Mouse (Mus musculus) cortical plate, adult 2 months (tissue): ENCODE measurements around the gene Pin1. TPM values are rescaled to one million over a fixed set of nuclear protein-coding genes. Genes with fewer than 3 reads are reported as not detected.

Experiments used
- H3K27ac ChIP-seq: fragments of 200-500 bp; 2 replicates; pipeline ENCODE4 v1.5.1; 2012; ENCODE audit warnings: low read length, control low read depth, inconsistent platforms; ENCODE audit not compliant: insufficient read depth
- H3K4me1 ChIP-seq: fragments of 200-500 bp; 2 replicates; pipeline ENCODE4 v1.6.1; 2011; ENCODE audit warnings: low read length; ENCODE audit not compliant: control insufficient read depth, insufficient read depth
- H3K4me3 ChIP-seq: fragments of 200-500 bp; 2 replicates; pipeline ENCODE4 v1.5.1; 2011; ENCODE audit warnings: mild to moderate bottlenecking, low read length, control low read depth; ENCODE audit not compliant: insufficient read depth
- CTCF ChIP-seq: fragments of 200-500 bp; IDR thresholded peaks from 2 replicates; pipeline ENCODE4 v1.5.1; 2011; ENCODE audit warnings: mild to moderate bottlenecking, control low read depth, low read length; ENCODE audit not compliant: insufficient read depth; ENCODE audit errors: extremely low read depth
- POLR2A ChIP-seq: fragments of 200-500 bp; IDR thresholded peaks from 2 replicates; pipeline ENCODE4 v1.6.1; 2011; ENCODE audit warnings: mild to moderate bottlenecking, low read length, control low read depth; ENCODE audit not compliant: insufficient read depth; ENCODE audit errors: extremely low read depth
- polyA plus RNA-seq: library from polyadenylated mRNA; depleted of rRNA; stranded (reverse); fragments of >200 nt; gene quantifications from 2 replicates; pipeline ENCODE4 v1.2.3, GENCODE M21; 2012

The Pin1 gene
- polyA plus RNA-seq, 1 experiment: 47.1 TPM

DNA sequence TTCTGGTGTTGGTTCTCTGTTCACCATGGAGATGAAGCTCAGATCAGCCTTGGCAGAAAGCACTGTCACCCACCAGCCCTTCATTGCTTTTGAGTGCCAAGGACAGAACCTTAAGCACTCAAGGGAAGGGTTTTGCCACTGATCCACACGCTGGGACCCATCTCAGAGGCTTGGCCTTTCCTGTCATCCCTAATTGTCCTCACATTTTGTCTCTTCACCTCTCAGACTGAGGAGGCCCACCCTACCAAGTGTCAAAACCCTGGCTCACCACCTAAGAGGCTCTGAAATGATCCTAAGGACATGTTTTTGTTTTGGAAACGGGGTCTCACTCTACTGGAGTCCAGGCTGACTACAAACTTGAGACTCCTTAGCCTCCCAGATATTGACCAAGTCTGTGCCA lies 15.1 kb upstream of the Pin1 start:
- Histone ChIP-seq H3K4me3 (no peak overlapping the region), H3K4me1 (no peaks in the 10 kb centered on the region), H3K27ac (no peak overlapping the region)
- TF ChIP-seq CTCF (no peak), POLR2A (no peak)

DNA sequence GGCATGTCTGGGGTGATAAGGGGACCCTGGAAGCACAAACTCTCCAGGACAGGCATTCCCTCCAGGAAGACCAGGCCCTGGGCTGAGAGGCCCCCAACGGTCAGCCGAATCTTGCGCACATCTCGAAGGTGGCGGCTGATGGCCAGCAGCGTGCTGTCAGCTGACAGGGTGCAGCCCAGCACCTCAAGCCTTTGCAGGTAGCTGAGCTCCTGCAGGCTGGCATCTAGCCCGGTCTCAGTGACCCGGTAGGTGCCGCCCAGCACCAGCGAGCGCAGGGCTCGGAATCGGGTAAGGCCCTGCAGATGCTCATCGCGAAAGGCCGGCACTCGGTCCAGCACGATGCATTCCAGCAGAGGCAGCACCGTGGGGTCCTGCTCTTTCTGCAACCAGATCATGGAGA lies 13.3 kb upstream of the Pin1 start:
- TF ChIP-seq CTCF: no peak
- no peak for TF ChIP-seq POLR2A
- Histone ChIP-seq H3K27ac (no peak overlapping the region), H3K4me1 (no peaks in the 10 kb centered on the region), H3K4me3 (no peak overlapping the region)

- H3K27ac ChIP-seq: no peak overlapping the region
- no peak for TF ChIP-seq CTCF
- TF ChIP-seq POLR2A: no peak
Observed at GRCm38 (mm10) chr9:20639486-20639885, 12.4 kb upstream of the Pin1 start.

GRCm38 (mm10) chr9:20641501-20641900 lies 10.4 kb upstream of the Pin1 start:
- H3K4me1 ChIP-seq: no peaks in the 10 kb centered on the region
- TF ChIP-seq CTCF (no peak), POLR2A (no peak)
- H3K27ac ChIP-seq: no peak overlapping the region
- H3K4me3 ChIP-seq: peak overlapping the region; percentile 80

More at GRCm38 (mm10) chr9:20639486-20639885, 12.4 kb upstream of the Pin1 start:
- Histone ChIP-seq H3K4me1 (no peaks in the 10 kb centered on the region), H3K4me3 (no peak overlapping the region)

DNA sequence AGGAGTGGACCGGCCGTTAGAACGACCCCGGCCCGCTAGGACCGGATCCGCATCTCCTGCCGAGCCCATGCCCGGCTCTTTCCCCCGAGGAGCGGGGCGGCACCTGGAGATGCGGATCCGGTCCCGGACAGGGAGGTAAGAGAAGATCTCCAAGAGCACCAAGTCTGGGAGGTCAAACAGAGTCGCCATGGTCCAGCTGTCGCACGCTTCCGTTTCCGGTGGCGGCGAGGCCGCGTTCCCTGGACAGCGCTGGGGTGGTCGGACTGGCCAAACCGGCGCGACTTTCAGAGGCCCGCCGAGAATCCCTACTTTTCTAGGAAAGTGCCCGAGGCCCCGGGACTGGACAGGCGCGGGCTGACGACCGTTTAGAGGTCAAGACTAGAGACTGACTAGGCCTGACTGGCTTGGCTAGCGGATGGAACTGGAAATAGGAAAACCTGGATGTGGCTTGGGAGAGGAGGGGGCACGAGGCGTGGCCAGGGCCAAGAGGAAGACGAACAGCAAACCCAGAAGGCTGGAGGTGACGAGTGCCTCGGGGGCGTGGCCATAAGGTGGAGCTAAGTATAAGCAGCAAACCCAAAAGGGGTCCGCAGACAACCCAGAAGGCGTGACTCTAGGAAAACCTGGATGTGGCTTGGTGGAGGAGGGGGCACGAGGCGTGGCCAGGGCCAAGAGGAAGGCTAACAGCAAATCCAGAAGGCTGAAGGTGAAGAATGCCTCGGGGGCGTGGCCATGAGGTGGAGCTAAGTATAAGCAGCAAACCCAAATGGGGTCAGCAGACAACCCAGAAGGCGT lies 9.6 kb upstream of the Pin1 start, which contains the start of gene Ubl5:
TSS of gene Ubl5 (plus strand) at position 778 of the 795 bp plus-strand sequence.
- H3K4me3 ChIP-seq: peak within 1 kb of the TSS; percentile 80
- no peaks in the 10 kb centered on the region for H3K4me1 ChIP-seq
- TF ChIP-seq POLR2A (no peak), CTCF (no peak)
- H3K27ac ChIP-seq: no peak within 1 kb of the TSS

- Histone ChIP-seq H3K27ac (no peak overlapping the region), H3K4me1 (no peaks in the 10 kb centered on the region), H3K4me3 (peak overlapping the region; percentile 80)
- TF ChIP-seq POLR2A (peak; percentile 41; the same call in 1 of the 2 replicates), CTCF (no peak)
Observed at GRCm38 (mm10) chr9:20642896-20643466, 8.9 kb upstream of the Pin1 start.

- no peak overlapping the region for H3K27ac ChIP-seq
- peak overlapping the region; percentile 80 for H3K4me3 ChIP-seq
- H3K4me1 ChIP-seq: no peaks in the 10 kb centered on the region
- TF ChIP-seq CTCF: no peak
- TF ChIP-seq POLR2A: no peak
Observed at GRCm38 (mm10) chr9:20643781-20644180, 8.1 kb upstream of the Pin1 start.

DNA sequence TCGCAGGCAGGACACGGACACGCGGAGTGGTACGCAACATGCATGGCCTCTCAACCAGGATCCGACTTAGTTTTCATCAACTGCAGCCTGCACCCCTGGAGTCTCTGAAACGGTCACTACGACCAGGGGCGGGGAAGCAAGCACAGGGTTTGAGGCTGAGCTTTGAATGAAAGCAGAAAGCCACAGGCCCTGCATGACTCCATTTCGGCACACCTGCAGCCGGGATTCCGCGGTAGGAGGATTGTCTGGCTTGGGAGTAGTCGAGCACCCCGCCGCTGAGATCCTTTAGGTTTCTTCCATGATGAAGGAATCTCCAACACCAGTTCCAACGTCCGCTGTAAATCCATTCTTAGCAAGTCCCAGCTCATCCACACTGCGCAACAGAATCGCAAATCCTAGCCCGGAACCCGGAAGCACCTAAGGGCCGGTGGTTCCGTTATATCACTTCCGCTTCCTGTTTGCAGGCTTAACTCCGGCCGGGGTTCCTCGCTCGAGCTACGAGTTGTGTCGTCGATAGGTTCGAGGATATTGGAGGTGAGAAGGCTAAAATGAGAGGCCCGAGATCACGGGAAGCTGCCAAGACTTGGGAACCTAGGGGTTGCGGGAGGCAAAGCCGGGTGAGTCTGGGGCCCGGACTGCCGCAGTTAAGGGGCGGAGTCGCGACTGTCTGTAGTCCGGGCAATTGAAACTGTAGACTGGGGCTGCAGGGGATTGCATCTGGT lies 7.4 kb upstream of the Pin1 start, which contains the start of gene Fbxl12:
TSS of gene Fbxl12 (minus strand) at position 408 of the 722 bp plus-strand sequence.
- peak within 1 kb of the TSS; percentile 80 for H3K4me3 ChIP-seq
- peak within 1 kb of the TSS; percentile 42 for H3K27ac ChIP-seq
- H3K4me1 ChIP-seq: no peaks in the 10 kb centered on the region
- no peak for TF ChIP-seq CTCF
- peak; percentile 87 for TF ChIP-seq POLR2A

DNA sequence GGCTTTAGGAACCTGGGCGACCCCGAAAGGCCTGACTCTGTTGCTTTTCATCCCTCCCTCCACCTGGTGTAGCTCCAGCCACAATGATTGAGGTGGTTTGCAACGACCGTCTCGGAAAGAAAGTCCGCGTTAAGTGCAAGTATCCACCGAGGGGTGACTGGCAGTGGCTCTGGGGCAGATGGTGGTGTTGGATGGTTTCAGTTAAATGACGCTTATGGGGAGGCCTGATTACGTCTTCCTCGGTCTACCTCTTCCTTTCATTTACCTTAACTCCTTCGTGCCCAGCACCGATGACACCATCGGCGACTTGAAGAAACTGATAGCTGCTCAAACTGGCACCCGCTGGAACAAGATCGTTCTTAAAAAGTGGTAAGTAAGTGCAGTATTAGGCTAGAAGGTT lies 6.8 kb upstream of the Pin1 start:
- H3K4me1 ChIP-seq: no peaks in the 10 kb centered on the region
- no peak for TF ChIP-seq CTCF
- peak; percentile 45; the same call in 1 of the 2 replicates for TF ChIP-seq POLR2A
- peak overlapping the region; percentile 80 for H3K4me3 ChIP-seq
- H3K27ac ChIP-seq: peak overlapping the region; percentile 21
